Mouse (Mus musculus) ES-E14 (cell line): ENCODE results near the gene Icam1.

Experiments used
- HCFC1 ChIP-seq: IDR thresholded peaks from 2 replicates; pipeline ENCODE4 v1.6.1; 2012; ENCODE audit warnings: low read length, inconsistent platforms, borderline replicate concordance; ENCODE audit not compliant: insufficient read depth
- MAFK ChIP-seq: IDR thresholded peaks from 2 replicates; pipeline ENCODE4 v1.6.1; 2014; ENCODE audit warnings: mild to moderate bottlenecking, low read depth, low read length, inconsistent platforms; ENCODE audit not compliant: insufficient read depth
- ZC3H11A ChIP-seq: IDR thresholded peaks from 2 replicates; pipeline ENCODE4 v1.6.1; 2012; ENCODE audit warnings: low read depth, mild to moderate bottlenecking, inconsistent platforms, low read length, borderline replicate concordance
- ZNF384 ChIP-seq: IDR thresholded peaks from 2 replicates; pipeline ENCODE4 v1.6.1; 2012; ENCODE audit warnings: low read depth, low read length, inconsistent platforms

GRCm38 (mm10) chr9:21027774-21028290 is 12.0 kb downstream of the Icam1 start:
- TF ChIP-seq ZNF384 (no peak), HCFC1 (no peak), MAFK (no peak), ZC3H11A (no peak)
